Mouse (Mus musculus) bone marrow macrophage, adult 2 months (primary cell): Measurements from ENCODE around the gene Rhof. TPM values are rescaled to one million over a fixed set of nuclear protein-coding genes. Genes with fewer than 3 reads are reported as not detected.
"Not testable (repeated sequence)": the region's sequence is repeated elsewhere in the genome, so short reads cannot be mapped to it uniquely, and the experiment has no call there.

Experiments
- H3K27ac ChIP-seq: 2 replicates; pipeline ENCODE4 v1.5.1; 2012; ENCODE audit warnings: low read depth, low read length; ENCODE audit not compliant: insufficient read depth
- H3K4me1 ChIP-seq: 2 replicates; pipeline ENCODE4 v1.6.1; 2012; ENCODE audit warnings: low read length; ENCODE audit not compliant: control insufficient read depth, insufficient read depth
- H3K4me3 ChIP-seq: 2 replicates; pipeline ENCODE4 v1.5.1; 2012; ENCODE audit warnings: mild to moderate bottlenecking, low read length, moderate library complexity; ENCODE audit not compliant: insufficient read depth
- CTCF ChIP-seq: IDR thresholded peaks from 2 replicates; pipeline ENCODE4 v1.5.1; 2012; ENCODE audit warnings: low read depth, mild to moderate bottlenecking, low read length, moderate library complexity
- POLR2A ChIP-seq: IDR thresholded peaks from 2 replicates; pipeline ENCODE4 v1.6.1; 2012; ENCODE audit warnings: mild to moderate bottlenecking, low read depth, low read length, borderline replicate concordance
- polyA plus RNA-seq: library from polyadenylated mRNA; stranded (reverse); fragments of >200 nt; gene quantifications from 2 replicates; pipeline ENCODE4 v1.2.4, GENCODE M21; 2012; ENCODE audit not compliant: missing spikeins, insufficient read depth, insufficient read length

The Rhof gene
- polyA plus RNA-seq, 1 experiment, result 1.8 TPM

DNA sequence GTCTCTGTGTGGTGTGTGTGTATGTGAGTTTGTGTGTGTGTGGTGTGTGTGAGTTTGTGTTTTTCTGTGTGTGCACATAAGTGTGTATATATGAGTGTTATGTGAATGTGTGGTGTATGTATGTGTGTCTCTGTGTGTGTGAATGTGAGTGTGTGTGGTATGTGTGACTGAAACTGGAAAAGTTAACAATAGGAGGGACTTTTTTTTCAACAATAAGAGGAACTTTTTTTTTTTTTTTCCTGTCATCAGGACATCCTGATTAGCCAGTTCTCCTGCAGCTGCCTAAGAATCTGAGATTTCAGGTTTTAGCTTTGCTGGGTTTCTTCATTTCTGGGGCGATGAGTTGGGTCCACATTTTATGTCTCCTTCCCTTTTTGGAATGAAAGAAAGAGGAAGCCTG lies 52.9 kb downstream of the Rhof start:
- peak overlapping the region; percentile 65 for H3K27ac ChIP-seq
- H3K4me3 ChIP-seq, result peak overlapping the region; percentile 38
- no peak for TF ChIP-seq POLR2A
- H3K4me1 ChIP-seq, result peaks cover 26% of the 10 kb centered on the region

DNA sequence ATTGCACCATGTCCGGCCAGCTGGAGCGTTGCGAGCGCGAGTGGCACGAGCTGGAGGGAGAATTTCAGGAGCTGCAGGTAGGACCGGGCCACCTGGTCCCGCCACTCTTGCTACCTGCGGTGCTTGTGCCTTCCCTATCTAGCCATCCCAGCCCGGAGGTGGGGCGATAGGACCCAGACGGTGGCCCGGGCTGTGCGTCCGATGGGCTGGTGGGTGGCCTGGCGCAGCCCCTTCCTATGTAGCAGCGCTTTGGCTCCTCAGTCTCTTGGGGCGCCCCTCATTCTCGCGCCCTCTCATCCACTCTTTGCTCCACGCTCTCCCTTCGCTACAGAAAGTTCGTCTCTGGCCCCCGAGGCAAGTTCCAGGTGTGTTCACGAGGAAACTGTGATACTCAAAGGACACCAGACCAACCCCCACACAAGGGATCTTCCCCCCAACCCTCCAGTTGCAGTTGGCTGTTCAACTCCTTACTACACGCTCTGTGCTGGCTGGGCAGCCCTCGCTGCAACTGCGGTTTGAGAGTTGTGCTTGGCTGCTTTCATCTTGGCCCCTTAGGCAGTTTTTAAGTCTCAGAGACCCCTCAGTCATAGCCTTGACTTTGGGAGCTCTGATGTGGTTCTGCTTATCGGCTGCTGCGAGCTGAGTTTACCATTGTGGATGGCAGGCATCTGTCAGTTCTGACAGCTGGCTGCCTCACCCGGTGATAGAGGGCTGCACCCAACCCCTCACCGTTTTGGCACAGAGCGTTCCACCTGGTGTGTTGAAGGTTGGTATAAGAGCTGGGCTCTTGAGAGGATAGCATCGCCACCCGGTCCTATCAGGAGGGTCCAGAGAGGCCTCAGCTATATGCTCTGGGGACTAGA lies 55.8 kb downstream of the Rhof start:
- peak overlapping the region; percentile 71 for H3K4me3 ChIP-seq
- TF ChIP-seq POLR2A (no peak), CTCF (no peak)
- no peak overlapping the region for H3K27ac ChIP-seq
- peaks cover 26% of the 10 kb centered on the region for H3K4me1 ChIP-seq

DNA sequence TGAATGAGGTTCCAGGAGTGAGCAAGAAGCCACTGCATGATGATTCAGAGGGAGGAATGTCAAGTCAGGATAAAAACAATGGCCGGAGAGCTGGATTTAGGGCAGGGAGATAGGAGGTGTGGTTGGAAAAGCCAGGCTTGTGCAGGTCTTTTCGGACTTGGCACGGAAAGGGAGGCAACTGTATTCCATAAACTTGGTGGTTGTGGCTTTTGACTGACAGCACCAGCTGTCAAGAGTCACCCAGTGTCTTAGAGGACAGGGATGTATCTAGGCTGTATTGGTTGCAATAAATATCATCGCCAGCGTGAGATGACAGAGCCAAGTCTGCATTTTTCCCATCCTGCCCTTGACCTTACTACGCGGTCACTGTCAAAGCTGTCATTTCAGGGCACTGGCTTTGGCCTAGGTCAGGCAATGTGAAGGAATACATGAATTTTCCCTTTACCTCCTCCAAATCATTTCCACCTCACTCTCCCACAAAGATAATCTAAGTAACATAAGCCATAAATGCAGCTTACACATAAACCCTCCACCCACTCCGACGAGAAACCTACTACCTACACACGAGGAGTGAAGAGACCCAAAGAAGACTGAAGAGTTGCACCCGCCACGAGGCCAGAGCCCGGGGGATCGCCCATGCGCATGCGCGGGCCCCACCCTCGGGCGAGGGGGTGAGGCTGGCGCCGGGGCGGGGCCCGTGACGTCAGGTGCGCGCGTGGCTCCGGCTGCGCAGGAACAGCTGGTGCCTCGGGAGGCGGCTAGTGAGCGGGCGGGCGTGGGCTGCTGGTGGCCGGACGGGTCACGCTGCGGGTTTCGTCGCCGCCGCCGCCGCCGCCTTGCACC lies 56.7 kb downstream of the Rhof start:
- peaks cover 26% of the 10 kb centered on the region for H3K4me1 ChIP-seq
- no peak overlapping the region for H3K27ac ChIP-seq
- H3K4me3 ChIP-seq, result peak overlapping the region; percentile 71
- no peak for TF ChIP-seq CTCF
- TF ChIP-seq POLR2A, result no peak

DNA sequence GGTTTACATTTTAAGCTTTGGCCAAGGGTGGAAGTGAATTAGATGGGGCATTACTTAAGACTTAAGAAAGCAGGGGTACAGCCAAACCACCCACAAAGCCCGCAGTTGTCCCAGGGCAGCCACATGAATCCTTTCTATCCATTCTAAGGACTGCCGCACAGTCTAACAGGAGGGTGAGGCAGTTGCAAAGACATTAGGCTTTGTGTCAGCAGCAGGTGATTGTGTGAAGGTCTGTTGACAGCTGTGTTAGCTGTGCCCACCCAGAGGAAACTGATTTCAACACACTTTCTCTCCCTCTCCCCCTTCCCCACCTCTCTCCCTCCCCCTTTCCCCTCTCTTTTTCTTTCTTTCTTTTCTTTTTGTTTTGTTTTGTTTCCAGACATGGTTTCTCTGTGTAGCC lies 63.8 kb downstream of the Rhof start:
- no peak overlapping the region for H3K4me3 ChIP-seq
- no peaks in the 10 kb centered on the region for H3K4me1 ChIP-seq
- no peak for TF ChIP-seq CTCF
- TF ChIP-seq POLR2A, result no peak
- H3K27ac ChIP-seq, result no peak overlapping the region

DNA sequence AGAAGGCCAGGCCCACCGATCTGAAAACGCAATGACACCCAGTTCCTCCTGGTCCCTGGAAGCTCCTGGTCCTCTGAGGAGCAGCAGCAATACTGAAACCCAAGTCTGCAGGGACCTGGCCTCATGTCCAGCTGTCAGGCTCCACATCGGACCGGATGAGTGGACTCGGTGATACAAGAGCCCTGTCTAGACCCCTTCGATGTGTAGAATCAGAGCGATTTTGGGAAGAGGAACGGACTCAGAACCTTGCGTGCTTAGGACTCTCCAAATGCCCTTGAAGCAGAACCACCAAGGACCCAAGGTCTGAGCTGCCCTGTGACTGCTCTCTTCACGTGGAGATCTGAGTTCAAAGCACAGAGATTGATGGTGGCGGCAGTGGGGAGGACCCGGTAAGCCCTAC lies 64.4 kb downstream of the Rhof start, which contains the start of gene Tmem120b:
TSS of gene Tmem120b (plus strand) at position 301 of the 400 bp plus-strand sequence.
- TF ChIP-seq POLR2A, result no peak
- no peak for TF ChIP-seq CTCF
- Histone ChIP-seq H3K27ac (no peak within 1 kb of the TSS), H3K4me1 (no peaks in the 10 kb centered on the region), H3K4me3 (no peak within 1 kb of the TSS)

DNA sequence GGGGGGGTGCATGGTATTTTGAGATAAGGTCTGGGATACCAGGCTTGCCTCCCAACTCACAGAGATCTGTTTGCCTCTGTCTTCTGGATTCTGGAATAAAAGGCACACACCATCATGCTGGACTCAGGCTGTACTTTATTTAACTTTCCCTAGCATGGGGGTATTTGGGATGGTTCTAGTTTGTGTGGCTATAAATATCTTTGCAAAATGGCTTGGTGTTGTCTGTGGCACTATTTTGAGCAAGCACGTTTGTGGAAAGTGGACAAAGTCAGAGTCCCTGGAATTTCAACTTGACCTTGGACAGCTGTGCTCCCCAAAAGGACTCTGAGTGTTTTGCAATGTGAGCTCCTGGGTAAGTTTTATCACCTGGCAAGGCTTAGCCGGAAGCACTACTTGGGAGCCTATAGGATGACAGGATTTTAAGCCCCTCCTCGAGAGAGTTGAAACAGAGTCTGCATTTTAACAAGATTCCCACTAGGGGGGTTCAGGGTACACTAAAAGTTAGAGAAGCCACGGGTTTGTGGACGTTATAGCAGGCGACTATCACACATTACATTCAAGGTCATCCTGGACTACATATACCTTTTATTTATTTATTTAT lies 65.0 kb downstream of the Rhof start:
- H3K27ac ChIP-seq, result no peak overlapping the region
- H3K4me3 ChIP-seq, result no peak overlapping the region
- H3K4me1 ChIP-seq, result no peaks in the 10 kb centered on the region
- TF ChIP-seq POLR2A (no peak), CTCF (no peak)

DNA sequence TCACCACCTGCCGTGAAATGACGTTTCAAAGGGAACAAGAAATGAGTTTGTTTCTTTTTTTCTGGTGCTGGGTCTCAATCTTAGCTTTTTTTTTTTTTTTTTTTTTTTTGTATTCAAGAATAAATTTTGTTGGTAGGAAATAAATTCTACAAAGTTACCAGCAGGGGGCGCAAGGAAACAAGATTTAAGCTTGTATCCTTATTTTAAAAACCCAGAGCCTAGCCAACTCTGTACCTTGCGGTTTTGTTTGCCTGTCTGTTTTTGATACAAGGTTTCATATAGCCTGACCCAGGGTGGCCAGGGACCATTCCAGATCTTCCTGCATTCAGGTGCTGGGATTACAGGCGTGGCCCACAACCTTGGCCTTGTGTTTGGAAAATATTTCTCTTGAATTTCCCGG lies 68.3 kb downstream of the Rhof start:
- Histone ChIP-seq H3K4me1 (peaks cover 10% of the 10 kb centered on the region), H3K4me3 (no peak overlapping the region), H3K27ac (no peak overlapping the region)
- TF ChIP-seq POLR2A, result no peak
- TF ChIP-seq CTCF, result no peak

DNA sequence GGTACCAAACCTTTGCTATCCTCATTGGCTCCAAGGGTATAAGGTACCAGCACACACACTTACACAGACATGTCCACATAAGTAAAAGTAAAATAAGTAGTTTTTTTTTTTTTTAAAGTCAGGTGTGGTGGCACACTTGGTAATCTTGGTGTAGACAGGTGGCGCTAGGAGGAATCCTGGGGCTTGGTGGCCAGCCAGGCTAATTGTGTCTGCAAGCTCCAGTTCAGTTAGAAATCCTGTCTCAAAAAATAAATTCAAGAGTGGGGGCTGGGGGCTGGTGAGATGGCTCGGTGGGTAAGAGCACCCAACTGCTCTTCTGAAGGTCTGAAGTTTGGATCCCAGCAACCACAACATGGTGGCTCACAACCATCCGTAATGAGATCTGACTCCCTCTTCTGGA lies 69.4 kb downstream of the Rhof start:
- Histone ChIP-seq H3K4me3 (no peak overlapping the region), H3K4me1 (peaks cover 19% of the 10 kb centered on the region), H3K27ac (no peak overlapping the region)
- TF ChIP-seq POLR2A, result no peak
- TF ChIP-seq CTCF, result no peak

DNA sequence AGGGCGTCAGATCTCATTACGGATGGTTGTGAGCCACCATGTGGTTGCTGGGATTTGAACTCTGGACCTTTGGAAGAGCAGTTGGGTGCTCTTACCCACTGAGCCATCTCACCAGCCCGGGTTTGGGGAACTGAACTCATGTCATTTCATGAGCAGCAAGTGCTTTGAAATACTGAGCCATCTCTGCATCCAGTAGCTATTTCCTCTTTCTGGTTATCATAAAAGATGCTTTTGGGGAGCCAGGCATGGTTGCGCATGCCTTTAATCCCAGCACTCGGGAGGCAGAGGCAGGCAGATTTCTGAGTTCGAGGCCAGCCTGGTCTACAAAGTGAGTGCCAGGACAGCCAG lies 71.1 kb downstream of the Rhof start:
- peaks cover 22% of the 10 kb centered on the region for H3K4me1 ChIP-seq
- H3K4me3 ChIP-seq, H3K27ac ChIP-seq: not testable (repeated sequence)

DNA sequence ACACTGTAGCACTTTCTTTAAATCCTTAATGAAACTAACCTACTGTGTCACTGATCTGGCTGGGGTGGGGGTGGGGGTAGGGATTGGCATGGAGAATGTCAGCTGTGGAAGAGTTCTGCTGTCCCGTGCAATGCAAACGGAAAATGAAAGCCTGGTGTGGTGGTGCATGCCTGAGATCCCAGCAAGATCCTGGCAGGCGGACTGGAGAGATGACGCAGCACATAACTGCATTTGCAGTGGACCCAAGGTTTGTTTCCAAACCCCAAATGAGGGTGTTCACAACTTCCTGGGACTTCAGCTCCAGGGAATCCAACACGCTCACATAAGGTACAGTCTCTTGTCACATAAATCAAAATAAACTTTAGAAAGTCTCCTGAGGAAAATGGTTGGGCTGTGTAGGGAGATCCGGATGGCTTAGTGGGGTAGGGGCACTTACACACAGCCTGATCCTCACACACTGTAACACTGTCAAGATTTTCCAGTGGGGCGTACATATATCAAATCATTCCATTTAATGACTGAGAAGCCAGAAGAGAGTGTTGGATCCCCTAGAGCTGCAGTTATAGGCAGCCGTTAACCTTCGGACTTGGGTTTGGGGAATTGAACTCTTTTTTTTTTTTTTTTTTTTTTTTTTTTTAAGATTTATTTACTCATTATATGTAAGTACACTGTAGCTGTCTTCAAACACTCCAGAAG lies 71.6 kb downstream of the Rhof start:
- TF ChIP-seq CTCF (no peak), POLR2A (no peak)
- Histone ChIP-seq H3K4me1 (peaks cover 22% of the 10 kb centered on the region), H3K4me3 (no peak overlapping the region), H3K27ac (no peak overlapping the region)
